ENCODE assay signal across 1 mouse cellular context in genomic region chr9:119320946-119321345, GRCm38 (mm10).
TF ChIP-seq lines count a peak whose summit lies in the region.

No protein-coding gene starts in this region.

TF ChIP-seq in CH12.LX, 34 proteins besides CTCF, POLR2A, EP300 and RAD21 (continued from another document):
- TF ChIP-seq ZKSCAN1 (IDR thresholded peaks at IDR 0.05; ENCODE audit: borderline replicate concordance, low read depth, low read length) = no peak
- no peak for TF ChIP-seq TCF12 (IDR thresholded peaks at IDR 0.05; ENCODE audit: low read depth, low read length)
- no peak for TF ChIP-seq GABPA (IDR thresholded peaks at IDR 0.05; ENCODE audit: insufficient replicate concordance, low read depth, low read length)
- TF ChIP-seq BHLHE40 (IDR thresholded peaks at IDR 0.05; ENCODE audit: low read depth, low read length) = no peak
- TF ChIP-seq JUND (conservative IDR thresholded peaks at IDR 0.05; ENCODE audit: low read depth, low read length) = no peak
- TF ChIP-seq USF2 (conservative IDR thresholded peaks at IDR 0.05; ENCODE audit: low read depth, low read length) = no peak
- no peak for TF ChIP-seq ZNF384 (IDR thresholded peaks at IDR 0.05; ENCODE audit: low read depth, low read length)
- TF ChIP-seq RCOR1 (conservative IDR thresholded peaks at IDR 0.05; ENCODE audit: low read depth, low read length) = no peak
- no peak for TF ChIP-seq CHD2 (IDR thresholded peaks at IDR 0.05; ENCODE audit: low read length)
- no peak for TF ChIP-seq IRF4 (IDR thresholded peaks at IDR 0.05; ENCODE audit: low read depth, low read length)
- no peak for TF ChIP-seq E2F4 (IDR thresholded peaks at IDR 0.05; ENCODE audit: insufficient replicate concordance, low read depth, low read length)
- no peak for TF ChIP-seq PAX5 (IDR thresholded peaks at IDR 0.05; ENCODE audit: low read length)
- TF ChIP-seq SIN3A (IDR thresholded peaks at IDR 0.05; ENCODE audit: low read length) = no peak
- TF ChIP-seq MAX (IDR thresholded peaks at IDR 0.05; ENCODE audit: low read length) = no peak
- no peak for TF ChIP-seq ZC3H11A (IDR thresholded peaks at IDR 0.05; ENCODE audit: low read depth, low read length)
- no peak for TF ChIP-seq ETS1 (conservative IDR thresholded peaks at IDR 0.05; ENCODE audit: low read depth, low read length)
- no peak for TF ChIP-seq MYC (IDR thresholded peaks at IDR 0.05; ENCODE audit: low read depth, low read length)
TF ChIP-seq in CH12.LX: peak in this region for 0.
